Mouse (Mus musculus) forebrain, embryonic 16.5 days (tissue): ENCODE data around the gene Mier3. TPM values are rescaled to one million over a fixed set of nuclear protein-coding genes. Genes with fewer than 3 reads are reported as not detected.

ENCODE experiments used
- ATAC-seq: fragments of 200-750 bp; cut with Nextera tagmentation; 2 replicates; pipeline ENCODE4 v1.8.0; 2017; ENCODE audit warnings: mild to moderate bottlenecking, moderate library complexity
- H3K27ac ChIP-seq: fragments of 300-500 bp; sonication (generic); 2 replicates; pipeline ENCODE4 v1.5.1; 2014; ENCODE audit warnings: low read length, control low read depth
- H3K27me3 ChIP-seq: fragments of 300-500 bp; sonication (generic); replicated peaks from 2 replicates; pipeline ENCODE4 v1.6.1; 2014; ENCODE audit warnings: low read length; ENCODE audit not compliant: control insufficient read depth, insufficient read depth
- H3K36me3 ChIP-seq: fragments of 300-500 bp; sonication (generic); 2 replicates; pipeline ENCODE4 v1.6.1; 2014; ENCODE audit not compliant: control insufficient read depth, insufficient read depth
- H3K4me1 ChIP-seq: fragments of 300-500 bp; sonication (generic); replicated peaks from 2 replicates; pipeline ENCODE4 v1.6.1; 2014; ENCODE audit warnings: low read length; ENCODE audit not compliant: control insufficient read depth, insufficient read depth
- H3K4me2 ChIP-seq: fragments of 300-500 bp; sonication (generic); 2 replicates; pipeline ENCODE4 v1.6.1; 2014; ENCODE audit warnings: mild to moderate bottlenecking, low read length, control low read depth
- H3K4me3 ChIP-seq: fragments of 300-500 bp; sonication (generic); replicated peaks from 2 replicates; pipeline ENCODE4 v1.5.1; 2014; ENCODE audit warnings: mild to moderate bottlenecking, low read length, control low read depth
- H3K9ac ChIP-seq: fragments of 300-500 bp; sonication (generic); replicated peaks from 2 replicates; pipeline ENCODE4 v1.6.1; 2014; ENCODE audit warnings: low read depth, low read length, control low read depth
- H3K9me3 ChIP-seq: fragments of 300-500 bp; sonication (generic); 2 replicates; pipeline ENCODE4 v1.6.1; 2016; ENCODE audit warnings: low read length; ENCODE audit not compliant: control insufficient read depth
- WGBS: fragments of 180-500 bp; shearing (Covaris S2); extraction: QIAGEN DNeasy Blood & Tissue Kit; methylation state at CpG from one replicate; pipeline ENCODE4 v1.1.7; 2014; 5-methylcytosine and 5-hydroxymethylcytosine counted together
- polyA plus RNA-seq: library from polyadenylated mRNA; unstranded; fragments of >200 nt; fragmentation: Nextera tagmentation; extraction: Ambion mirVana; gene quantifications from 2 replicates; pipeline ENCODE4 v1.2.1, GENCODE M21; 2015

The Mier3 gene
- 21.1 and 24.4 TPM in 2 replicates for polyA plus RNA-seq

- ATAC-seq = no peak
- H3K9me3 ChIP-seq = no peaks in the 10 kb centered on the region
Measured at GRCm38 (mm10) chr13:111680679-111681078, at the start of gene Mier3. Mier3 (plus strand) TSS chr13:111680979.

GRCm38 (mm10) chr13:111634163-111635160 is 46.3 kb upstream of the Mier3 start:
- Histone ChIP-seq H3K36me3 (no peaks in the 10 kb centered on the region), H3K9me3 (peaks cover 2% of the 10 kb centered on the region; the same call in 1 of the 2 replicates), H3K27ac (no peak overlapping the region), H3K9ac (no peak overlapping the region), H3K27me3 (no peaks in the 10 kb centered on the region), H3K4me1 (no peaks in the 10 kb centered on the region), H3K4me3 (no peak overlapping the region), H3K4me2 (no peak overlapping the region)
- ATAC-seq = no peak
- 90% methylated on average over 16 of the region's 16 CpGs for WGBS

More at GRCm38 (mm10) chr13:111680679-111681078, at the start of gene Mier3:
- no peak within 1 kb of the TSS for H3K9ac ChIP-seq
- peaks cover 4% of the 10 kb centered on the region; the same call in 1 of the 2 replicates for H3K4me1 ChIP-seq
- H3K4me2 ChIP-seq = no peak within 1 kb of the TSS
- WGBS = 87% methylated on average over 4 of the region's 4 CpGs
- H3K27ac ChIP-seq = no peak within 1 kb of the TSS
- H3K27me3 ChIP-seq = no peaks in the 10 kb centered on the region
- no peaks in the 10 kb centered on the region for H3K36me3 ChIP-seq
- no peak within 1 kb of the TSS for H3K4me3 ChIP-seq

GRCm38 (mm10) chr13:111640319-111640718 is 40.5 kb upstream of the Mier3 start:
- Histone ChIP-seq H3K4me2 (no peak overlapping the region), H3K4me3 (no peak overlapping the region), H3K9me3 (peaks cover 2% of the 10 kb centered on the region; the same call in 1 of the 2 replicates), H3K27ac (no peak overlapping the region), H3K27me3 (no peaks in the 10 kb centered on the region), H3K36me3 (no peaks in the 10 kb centered on the region), H3K9ac (no peak overlapping the region), H3K4me1 (no peaks in the 10 kb centered on the region)
- 70% methylated on average over 6 of the region's 6 CpGs for WGBS
- ATAC-seq = no peak

- ATAC-seq = no peak
- Histone ChIP-seq H3K4me3 (no peak overlapping the region), H3K27ac (no peak overlapping the region), H3K36me3 (no peaks in the 10 kb centered on the region), H3K9me3 (no peaks in the 10 kb centered on the region), H3K4me1 (no peaks in the 10 kb centered on the region), H3K27me3 (no peaks in the 10 kb centered on the region), H3K9ac (no peak overlapping the region), H3K4me2 (no peak overlapping the region)
- 68% methylated on average over 2 of the region's 2 CpGs for WGBS
Measured at GRCm38 (mm10) chr13:111643636-111644035, 37.1 kb upstream of the Mier3 start.

- Histone ChIP-seq H3K36me3 (no peaks in the 10 kb centered on the region), H3K9ac (no peak overlapping the region), H3K9me3 (no peaks in the 10 kb centered on the region), H3K27me3 (no peaks in the 10 kb centered on the region), H3K4me1 (no peaks in the 10 kb centered on the region), H3K4me2 (no peak overlapping the region), H3K27ac (no peak overlapping the region), H3K4me3 (no peak overlapping the region)
- ATAC-seq = no peak
- WGBS = 92% methylated on average over 9 of the region's 9 CpGs
Measured at GRCm38 (mm10) chr13:111646204-111646603, 34.6 kb upstream of the Mier3 start.

GRCm38 (mm10) chr13:111647279-111647678 is 33.5 kb upstream of the Mier3 start:
- no peaks in the 10 kb centered on the region for H3K36me3 ChIP-seq
- no peaks in the 10 kb centered on the region for H3K27me3 ChIP-seq
- H3K4me1 ChIP-seq = no peaks in the 10 kb centered on the region
- H3K4me3 ChIP-seq = no peak overlapping the region
- no peak overlapping the region for H3K9ac ChIP-seq
- 94% methylated on average over 4 of the region's 4 CpGs for WGBS
- no peak overlapping the region for H3K4me2 ChIP-seq
- ATAC-seq = no peak
- no peak overlapping the region for H3K27ac ChIP-seq
- H3K9me3 ChIP-seq = no peaks in the 10 kb centered on the region

GRCm38 (mm10) chr13:111651020-111651419 is 29.8 kb upstream of the Mier3 start:
- H3K9me3 ChIP-seq = no peaks in the 10 kb centered on the region
- H3K27me3 ChIP-seq = no peaks in the 10 kb centered on the region
- no peaks in the 10 kb centered on the region for H3K36me3 ChIP-seq
- no peaks in the 10 kb centered on the region for H3K4me1 ChIP-seq
- no peak overlapping the region for H3K27ac ChIP-seq
- peak; percentile 86 for ATAC-seq
- H3K4me3 ChIP-seq = no peak overlapping the region
- 24% methylated on average over 6 of the region's 6 CpGs for WGBS
- H3K4me2 ChIP-seq = no peak overlapping the region
- no peak overlapping the region for H3K9ac ChIP-seq

- Histone ChIP-seq H3K36me3 (no peaks in the 10 kb centered on the region), H3K9ac (no peak overlapping the region), H3K27me3 (no peaks in the 10 kb centered on the region), H3K27ac (no peak overlapping the region), H3K4me2 (no peak overlapping the region), H3K4me3 (no peak overlapping the region), H3K4me1 (no peaks in the 10 kb centered on the region), H3K9me3 (no peaks in the 10 kb centered on the region)
- WGBS = 89% methylated on average over 4 of the region's 4 CpGs
- no peak for ATAC-seq
Measured at GRCm38 (mm10) chr13:111655273-111655672, 25.5 kb upstream of the Mier3 start.

- no peaks in the 10 kb centered on the region for H3K9me3 ChIP-seq
- H3K27me3 ChIP-seq = no peaks in the 10 kb centered on the region
- WGBS = 90% methylated on average over 2 of the region's 2 CpGs
- H3K4me3 ChIP-seq = no peak overlapping the region
- no peak for ATAC-seq
- H3K27ac ChIP-seq = no peak overlapping the region
- no peaks in the 10 kb centered on the region for H3K4me1 ChIP-seq
- no peaks in the 10 kb centered on the region for H3K36me3 ChIP-seq
- no peak overlapping the region for H3K4me2 ChIP-seq
- H3K9ac ChIP-seq = no peak overlapping the region
Measured at GRCm38 (mm10) chr13:111655856-111656255, 24.9 kb upstream of the Mier3 start.
